Mouse (Mus musculus): ENCODE results near the gene Fem1a. TPM values are rescaled to one million over a fixed set of nuclear protein-coding genes. Genes with fewer than 3 reads are reported as not detected.

Gene Fem1a
- polyA plus RNA-seq, 1 experiment from 2014 or later, result 15.3 TPM

DNA sequence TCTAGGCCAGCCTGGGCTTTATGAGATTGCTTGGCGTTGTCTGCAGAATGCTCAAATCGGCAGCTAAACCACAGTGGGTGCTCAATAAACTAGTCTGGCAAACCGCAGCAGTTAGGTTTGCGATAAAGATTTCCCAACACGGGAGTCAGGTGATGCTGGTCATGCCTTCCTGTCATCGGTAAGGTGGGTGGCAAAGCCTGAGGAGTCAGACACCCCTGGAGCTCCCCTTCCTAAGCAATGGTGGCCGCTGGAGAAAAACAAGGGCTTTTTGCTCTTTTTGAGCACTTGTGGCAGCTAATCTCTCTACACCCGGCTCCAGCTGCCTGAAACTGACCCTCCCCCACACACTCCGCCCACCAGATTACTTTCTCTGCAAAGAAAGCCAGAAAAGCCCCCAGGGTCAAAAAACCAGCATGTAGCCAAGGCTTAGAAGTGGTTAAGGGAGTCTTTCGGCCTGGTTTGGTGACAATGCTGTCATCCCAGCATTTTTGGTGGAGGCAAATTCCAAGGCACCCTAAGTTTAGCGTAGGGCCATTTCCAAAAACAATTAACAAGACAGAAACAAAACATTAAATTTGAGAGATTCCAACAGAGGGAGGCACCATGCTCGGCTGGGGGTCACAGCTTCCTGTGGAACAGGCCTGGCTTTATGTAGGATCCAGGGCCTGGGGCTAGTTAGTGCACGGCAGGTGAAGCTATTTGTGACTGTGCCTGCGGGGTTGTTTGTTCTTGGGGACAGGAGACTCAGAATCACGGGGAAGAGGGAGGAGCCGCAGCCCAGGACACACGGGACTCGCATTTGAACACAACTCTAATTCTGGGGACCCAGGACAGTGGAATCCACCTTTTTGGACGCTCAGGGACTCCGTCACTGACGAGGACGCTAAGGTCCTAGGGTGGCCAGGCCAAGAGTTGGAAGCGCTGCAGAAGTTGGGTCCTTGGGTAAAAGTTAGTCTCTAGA, 33.0 kb downstream of the Fem1a start:
- H3K4me2 ChIP-seq (ENCODE audit: low read length), result peak overlapping the region; percentile 57
- WGBS, result 4% methylated on average over 23 of the region's 23 CpGs

DNA sequence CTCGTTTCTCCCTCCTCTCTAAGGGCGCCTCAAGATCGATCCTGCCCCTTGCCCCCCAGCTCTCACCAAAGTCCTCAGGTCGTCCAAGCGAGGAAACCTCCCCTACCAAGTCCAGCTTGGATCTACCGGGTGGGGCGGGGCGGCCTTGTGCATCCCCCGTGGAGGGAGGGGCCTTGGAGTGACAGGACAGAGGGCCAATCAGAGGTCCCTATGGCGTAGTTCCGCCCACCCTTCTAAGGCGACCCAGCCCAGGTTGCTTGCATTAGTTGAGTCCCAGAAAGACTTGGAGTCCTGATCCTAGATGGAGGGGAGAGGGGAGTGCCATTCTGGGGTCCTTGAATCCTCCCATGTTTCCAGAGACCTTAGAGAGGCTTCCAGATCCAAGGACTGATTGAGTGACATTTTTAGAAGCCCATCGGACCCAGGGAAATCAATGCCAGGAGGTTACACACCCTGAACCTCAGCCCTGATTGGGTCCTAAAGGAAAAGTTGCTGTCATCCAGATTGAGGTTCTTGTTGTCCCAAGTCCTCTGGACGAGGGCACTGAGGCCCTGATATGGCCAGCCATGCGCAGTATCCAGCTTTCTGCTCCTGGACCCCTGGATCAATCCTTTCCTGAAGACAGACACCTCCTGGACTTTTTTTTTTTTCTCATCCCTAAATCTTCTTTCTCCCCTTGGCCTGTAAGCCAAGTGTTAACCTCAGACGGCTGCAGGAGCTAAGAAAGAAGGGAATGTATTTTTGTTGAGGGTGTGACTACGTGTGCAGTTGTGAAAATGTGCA, 34.0 kb downstream of the Fem1a start:
- Histone ChIP-seq H3K9me3 (ENCODE audit: control insufficient read depth, low read length) (no peaks in the 10 kb centered on the region), H3K4me1 (replicated peaks; ENCODE audit: control insufficient read depth, insufficient read depth, low read length) (peaks cover 25% of the 10 kb centered on the region), H3K4me3 (ENCODE audit: low read depth, low read length) (peak overlapping the region; percentile 52), H3K9ac (ENCODE audit: low read length) (peak overlapping the region; percentile 83), H3K36me3 (ENCODE audit: control insufficient read depth, insufficient read depth, low read length) (peaks cover 13% of the 10 kb centered on the region), H3K27me3 (replicated peaks; ENCODE audit: control insufficient read depth, insufficient read depth, low read length) (no peaks in the 10 kb centered on the region), H3K27ac (ENCODE audit: low read depth) (peak overlapping the region; percentile 92), H3K4me2 (ENCODE audit: low read length) (peak overlapping the region; percentile 57)
- WGBS, result 5% methylated on average over 17 of the region's 17 CpGs
- DNase-seq (ENCODE audit: low spot score) (peak; percentile 100), ATAC-seq (replicated peaks; ENCODE audit: low FRiP score, low TSS enrichment, low read depth) (peak; percentile 89)

More for the DNA sequence above, 33.0 kb downstream of the Fem1a start:
- Histone ChIP-seq H3K9ac (ENCODE audit: low read length) (peak overlapping the region; percentile 83), H3K27me3 (replicated peaks; ENCODE audit: control insufficient read depth, insufficient read depth, low read length) (no peaks in the 10 kb centered on the region), H3K4me3 (ENCODE audit: low read depth, low read length) (peak overlapping the region; percentile 52), H3K36me3 (ENCODE audit: control insufficient read depth, insufficient read depth, low read length) (peaks cover 22% of the 10 kb centered on the region), H3K4me1 (replicated peaks; ENCODE audit: control insufficient read depth, insufficient read depth, low read length) (peaks cover 25% of the 10 kb centered on the region), H3K9me3 (ENCODE audit: control insufficient read depth, low read length) (no peaks in the 10 kb centered on the region), H3K27ac (ENCODE audit: low read depth) (peak overlapping the region; percentile 92)
- ATAC-seq (replicated peaks; ENCODE audit: low FRiP score, low TSS enrichment, low read depth) (no peak; the same call in 1 of the 2 replicates), DNase-seq (ENCODE audit: low spot score) (peak; percentile 80)

DNA sequence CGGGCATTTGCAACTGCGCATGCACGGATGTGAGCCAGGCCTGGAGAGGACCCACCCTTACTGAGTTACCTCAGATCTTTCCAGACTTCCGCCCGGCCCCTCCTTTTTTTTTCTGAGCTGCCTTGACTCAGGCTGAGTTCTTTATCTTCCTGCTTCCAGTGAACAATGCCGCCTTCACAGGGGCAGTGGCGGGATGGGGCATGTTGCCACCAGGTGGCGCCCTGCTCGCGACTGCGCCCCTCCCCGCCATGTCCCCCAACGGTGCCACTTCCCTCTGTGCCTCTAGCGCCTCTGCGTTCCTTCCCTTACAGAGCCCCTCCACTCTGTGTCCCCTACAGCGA, 34.5 kb downstream of the Fem1a start:
- H3K36me3 ChIP-seq (ENCODE audit: control insufficient read depth, insufficient read depth, low read length), result peaks cover 7% of the 10 kb centered on the region
- peak overlapping the region; percentile 52; the same call in 1 of the 2 replicates for H3K4me3 ChIP-seq (ENCODE audit: low read depth, low read length)
- WGBS, result 2% methylated on average over 16 of the region's 16 CpGs
- H3K9ac ChIP-seq (ENCODE audit: low read length), result peak overlapping the region; percentile 29
- no peaks in the 10 kb centered on the region for H3K9me3 ChIP-seq (ENCODE audit: control insufficient read depth, low read length)
- H3K4me2 ChIP-seq (ENCODE audit: low read length), result peak overlapping the region; percentile 57
- peak; percentile 89 for ATAC-seq (replicated peaks; ENCODE audit: low FRiP score, low TSS enrichment, low read depth)
- no peaks in the 10 kb centered on the region for H3K27me3 ChIP-seq (replicated peaks; ENCODE audit: control insufficient read depth, insufficient read depth, low read length)
- peak overlapping the region; percentile 92 for H3K27ac ChIP-seq (ENCODE audit: low read depth)
- DNase-seq (ENCODE audit: low spot score), result peak; percentile 91
- peaks cover 25% of the 10 kb centered on the region for H3K4me1 ChIP-seq (replicated peaks; ENCODE audit: control insufficient read depth, insufficient read depth, low read length)

DNA sequence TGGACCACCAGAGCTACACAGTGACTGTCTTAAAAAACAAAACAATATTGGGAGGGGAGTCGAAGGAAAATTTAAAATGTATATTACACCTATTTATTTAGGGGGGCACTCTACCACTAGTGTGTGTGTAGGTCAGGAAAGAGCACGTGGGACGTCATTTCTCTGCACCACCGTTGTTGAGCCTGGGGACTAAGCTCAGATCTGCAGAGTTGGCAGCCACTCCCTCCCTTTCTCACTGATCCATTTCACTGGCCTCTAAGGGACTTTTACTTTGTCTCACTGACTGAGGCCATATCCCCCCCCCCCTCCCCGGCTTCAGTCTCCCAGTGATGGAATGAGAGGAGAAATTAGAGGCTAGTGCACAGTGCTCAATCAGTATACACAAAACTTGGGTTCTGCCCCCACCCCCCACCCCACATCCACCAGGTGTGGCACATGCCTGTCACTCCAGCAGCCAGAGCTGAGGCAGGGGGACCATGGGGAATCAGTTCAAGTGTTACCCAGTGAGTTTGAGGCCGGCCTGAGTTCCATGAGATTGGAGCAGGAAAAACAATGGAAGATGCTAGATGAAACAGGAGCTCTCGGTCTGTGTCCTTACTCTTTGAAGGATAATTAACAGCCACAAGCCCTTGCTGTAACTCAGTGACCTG, 35.3 kb downstream of the Fem1a start:
- Histone ChIP-seq H3K4me2 (ENCODE audit: low read length) (no peak overlapping the region; the same call in 1 of the 2 replicates), H3K27me3 (replicated peaks; ENCODE audit: control insufficient read depth, insufficient read depth, low read length) (no peaks in the 10 kb centered on the region), H3K36me3 (ENCODE audit: control insufficient read depth, insufficient read depth, low read length) (no peaks in the 10 kb centered on the region), H3K27ac (ENCODE audit: low read depth) (peak overlapping the region; percentile 92), H3K9ac (ENCODE audit: low read length) (no peak overlapping the region), H3K9me3 (ENCODE audit: control insufficient read depth, low read length) (no peaks in the 10 kb centered on the region), H3K4me1 (replicated peaks; ENCODE audit: control insufficient read depth, insufficient read depth, low read length) (peaks cover 25% of the 10 kb centered on the region), H3K4me3 (ENCODE audit: low read depth, low read length) (no peak overlapping the region)
- WGBS, result 84% methylated on average over 7 of the region's 7 CpGs
- ATAC-seq (replicated peaks; ENCODE audit: low FRiP score, low TSS enrichment, low read depth) (no peak), DNase-seq (ENCODE audit: low spot score) (no peak)

DNA sequence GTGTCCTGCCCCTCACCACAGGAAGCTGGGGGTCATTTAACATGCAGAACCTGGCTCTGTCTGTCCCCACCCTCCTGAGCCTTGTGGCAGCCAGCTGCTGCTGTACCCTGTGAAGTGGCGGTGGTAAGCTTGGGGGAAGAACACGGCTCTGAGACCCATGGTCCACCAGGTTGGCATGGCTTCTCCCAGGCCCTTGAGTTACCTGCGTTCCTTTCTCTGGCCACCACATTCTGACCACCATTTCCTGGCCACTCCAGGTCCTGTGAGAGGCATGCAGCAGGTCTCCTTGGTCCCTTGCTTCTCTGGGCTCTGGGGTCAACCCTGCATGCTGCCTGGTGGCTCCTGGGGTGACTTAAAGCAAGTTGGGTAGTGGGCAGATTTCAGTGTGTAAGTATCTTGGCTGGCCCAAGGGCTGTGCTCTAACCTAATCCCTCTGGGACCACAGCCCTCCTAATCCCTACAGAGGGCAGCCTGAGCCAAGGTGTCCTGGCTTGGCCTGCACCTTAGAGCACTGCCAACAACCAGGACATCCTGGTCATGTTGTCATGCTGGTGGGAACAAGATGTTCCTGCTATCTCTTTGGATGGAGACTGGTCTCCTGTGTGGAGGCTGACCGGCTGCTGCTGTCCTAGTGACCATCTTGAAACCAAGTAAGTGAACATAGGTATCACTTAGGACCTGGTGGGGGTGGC, 36.1 kb downstream of the Fem1a start, which contains the start of gene Plin3:
Gene Plin3 (minus strand): TSS at position 343 of the 692 bp plus-strand sequence.
- DNase-seq (ENCODE audit: low spot score), result no peak
- Histone ChIP-seq H3K36me3 (ENCODE audit: control insufficient read depth, insufficient read depth, low read length) (no peaks in the 10 kb centered on the region), H3K4me1 (replicated peaks; ENCODE audit: control insufficient read depth, insufficient read depth, low read length) (peaks cover 22% of the 10 kb centered on the region), H3K4me3 (ENCODE audit: low read depth, low read length) (no peak within 1 kb of the TSS), H3K9ac (ENCODE audit: low read length) (no peak within 1 kb of the TSS), H3K4me2 (ENCODE audit: low read length) (no peak within 1 kb of the TSS), H3K27me3 (replicated peaks; ENCODE audit: control insufficient read depth, insufficient read depth, low read length) (no peaks in the 10 kb centered on the region), H3K9me3 (ENCODE audit: control insufficient read depth, low read length) (no peaks in the 10 kb centered on the region), H3K27ac (ENCODE audit: low read depth) (peak within 1 kb of the TSS; percentile 92; the same call in 1 of the 2 replicates)
- no peak for ATAC-seq (replicated peaks; ENCODE audit: low FRiP score, low TSS enrichment, low read depth)
- 92% methylated on average over 4 of the region's 4 CpGs for WGBS

DNA sequence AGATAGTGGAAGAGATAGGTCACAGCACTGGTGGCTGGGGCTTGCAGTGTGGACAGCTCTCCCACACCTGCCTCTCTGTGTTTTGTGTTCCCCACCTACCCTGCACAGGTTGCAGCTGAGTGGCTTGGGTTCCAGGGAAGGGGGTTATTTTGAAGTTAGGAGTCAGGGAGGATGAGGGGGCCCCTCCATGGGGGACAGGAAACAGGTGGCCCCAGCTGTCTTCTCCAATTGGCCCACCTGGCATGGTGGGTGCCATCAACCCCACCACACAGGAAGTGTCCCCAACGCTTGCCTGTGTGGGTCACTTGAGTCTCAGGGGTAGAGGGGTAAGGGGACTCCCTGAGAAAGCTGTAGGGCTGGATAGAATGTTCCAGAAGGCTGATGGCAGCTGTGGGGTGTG, 36.7 kb downstream of the Fem1a start:
- Histone ChIP-seq H3K9me3 (ENCODE audit: control insufficient read depth, low read length) (no peaks in the 10 kb centered on the region), H3K27ac (ENCODE audit: low read depth) (no peak overlapping the region), H3K4me3 (ENCODE audit: low read depth, low read length) (no peak overlapping the region), H3K9ac (ENCODE audit: low read length) (no peak overlapping the region), H3K4me2 (ENCODE audit: low read length) (no peak overlapping the region), H3K36me3 (ENCODE audit: control insufficient read depth, insufficient read depth, low read length) (no peaks in the 10 kb centered on the region), H3K4me1 (replicated peaks; ENCODE audit: control insufficient read depth, insufficient read depth, low read length) (peaks cover 16% of the 10 kb centered on the region), H3K27me3 (replicated peaks; ENCODE audit: control insufficient read depth, insufficient read depth, low read length) (no peaks in the 10 kb centered on the region)
- 57% methylated on average over 1 of the region's 1 CpGs for WGBS
- ATAC-seq (replicated peaks; ENCODE audit: low FRiP score, low TSS enrichment, low read depth) (no peak), DNase-seq (ENCODE audit: low spot score) (no peak)

DNA sequence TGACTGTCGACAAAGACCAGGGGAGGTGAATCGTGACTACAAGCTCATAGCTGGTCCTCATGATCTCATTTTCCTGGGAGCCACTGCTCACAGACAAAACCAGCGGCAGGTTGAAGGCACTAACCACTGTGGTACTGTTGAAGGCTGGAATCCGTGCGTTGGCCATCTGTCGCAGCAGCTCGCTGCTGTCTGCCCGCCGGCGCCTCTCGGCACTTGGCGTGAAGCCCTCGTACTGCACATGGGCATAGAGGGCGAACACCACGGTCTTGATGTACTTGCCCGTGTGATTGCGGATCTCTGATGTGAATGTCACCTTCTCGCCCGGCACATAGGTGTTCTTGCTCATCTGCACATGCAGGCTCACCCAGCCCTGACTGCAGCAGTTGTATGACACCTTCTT, 37.6 kb downstream of the Fem1a start:
- ATAC-seq (replicated peaks; ENCODE audit: low FRiP score, low TSS enrichment, low read depth) (no peak), DNase-seq (ENCODE audit: low spot score) (no peak)
- H3K36me3 ChIP-seq (ENCODE audit: control insufficient read depth, insufficient read depth, low read length), result no peaks in the 10 kb centered on the region
- no peak overlapping the region for H3K4me3 ChIP-seq (ENCODE audit: low read depth, low read length)
- H3K9ac ChIP-seq (ENCODE audit: low read length), result no peak overlapping the region
- H3K27me3 ChIP-seq (replicated peaks; ENCODE audit: control insufficient read depth, insufficient read depth, low read length), result no peaks in the 10 kb centered on the region
- no peak overlapping the region for H3K4me2 ChIP-seq (ENCODE audit: low read length)
- H3K27ac ChIP-seq (ENCODE audit: low read depth), result no peak overlapping the region
- peaks cover 7% of the 10 kb centered on the region for H3K4me1 ChIP-seq (replicated peaks; ENCODE audit: control insufficient read depth, insufficient read depth, low read length)
- 89% methylated on average over 19 of the region's 19 CpGs for WGBS
- H3K9me3 ChIP-seq (ENCODE audit: control insufficient read depth, low read length), result no peaks in the 10 kb centered on the region

DNA sequence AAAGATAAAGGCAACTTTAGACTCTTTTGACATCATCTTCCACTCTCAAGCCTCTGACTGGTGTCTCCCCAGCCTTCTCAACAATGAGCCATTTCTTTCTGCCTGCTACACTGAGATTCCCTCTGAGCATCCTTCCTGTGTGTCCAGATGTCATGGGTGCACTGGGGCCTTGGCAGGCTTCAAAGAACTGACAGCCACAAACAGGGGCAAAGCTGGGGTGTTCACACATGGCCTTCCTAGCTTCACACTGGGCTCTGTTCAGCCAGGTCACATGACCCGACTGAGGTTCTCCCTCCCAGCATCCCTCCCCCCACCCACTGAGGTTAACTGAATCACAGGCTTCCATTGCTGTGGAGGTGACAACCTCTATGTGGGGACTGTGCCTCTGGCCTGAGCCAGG, 39.6 kb downstream of the Fem1a start:
- no peak overlapping the region for H3K4me2 ChIP-seq (ENCODE audit: low read length)
- WGBS, result 82% methylated on average over 1 of the region's 1 CpGs
- H3K9ac ChIP-seq (ENCODE audit: low read length), result no peak overlapping the region
- H3K9me3 ChIP-seq (ENCODE audit: control insufficient read depth, low read length), result no peaks in the 10 kb centered on the region
- no peak for ATAC-seq (replicated peaks; ENCODE audit: low FRiP score, low TSS enrichment, low read depth)
- H3K36me3 ChIP-seq (ENCODE audit: control insufficient read depth, insufficient read depth, low read length), result no peaks in the 10 kb centered on the region
- DNase-seq (ENCODE audit: low spot score), result no peak
- H3K4me3 ChIP-seq (ENCODE audit: low read depth, low read length), result no peak overlapping the region
- no peaks in the 10 kb centered on the region for H3K27me3 ChIP-seq (replicated peaks; ENCODE audit: control insufficient read depth, insufficient read depth, low read length)
- H3K4me1 ChIP-seq (replicated peaks; ENCODE audit: control insufficient read depth, insufficient read depth, low read length), result no peaks in the 10 kb centered on the region; the same call in 1 of the 2 replicates
- H3K27ac ChIP-seq (ENCODE audit: low read depth), result no peak overlapping the region

All from intestine, embryonic 14.5 days (tissue).